Mouse (Mus musculus) brain, embryonic 14.5 days (tissue): Measurements from ENCODE around the gene Cd52.

ENCODE experiments used
- CTCF ChIP-seq: fragments of 200-500 bp; IDR thresholded peaks from 2 replicates; pipeline ENCODE4 v1.5.1; 2012; ENCODE audit warnings: inconsistent platforms, mild to moderate bottlenecking, moderate library complexity, borderline replicate concordance; ENCODE audit not compliant: insufficient read depth, insufficient read length; ENCODE audit errors: extremely low read depth
- POLR2A ChIP-seq: fragments of 200-500 bp; IDR thresholded peaks from 2 replicates; pipeline ENCODE4 v1.6.1; 2012; ENCODE audit warnings: mild to moderate bottlenecking, inconsistent platforms, borderline replicate concordance; ENCODE audit not compliant: poor library complexity, insufficient read depth, insufficient read length, severe bottlenecking; ENCODE audit errors: extremely low read depth

GRCm38 (mm10) chr4:134087412-134087811 is 7.5 kb downstream of the Cd52 start:
- TF ChIP-seq POLR2A (no peak), CTCF (peak; percentile 82)
